8 mouse cellular contexts compared by ENCODE assay signal in genomic region chr7:141168518-141168953, GRCm38 (mm10). TPM values are rescaled to one million over a fixed set of nuclear protein-coding genes. Genes with fewer than 3 reads are reported as not detected.
DNase-seq lines count a peak whose midpoint lies in the region; ATAC-seq and TF ChIP-seq lines count a peak whose summit lies in the region.

No protein-coding gene starts in this region.

- H3K4me1 ChIP-seq in E14TG2a.4 (replicated peaks; ENCODE audit: low read depth, low read length): peaks cover 61% of the 10 kb centered on the region
- H3K4me1 ChIP-seq in forebrain, embryonic 13.5 days: peaks cover 33% of the 10 kb centered on the region

- peak overlapping the region; percentile 64 for H3K9ac ChIP-seq in forebrain, embryonic 13.5 days

- peak overlapping the region; percentile 59 for H3K4me2 ChIP-seq in forebrain, embryonic 13.5 days

- no peaks in the 10 kb centered on the region for H3K9me3 ChIP-seq in E14TG2a.4 (ENCODE audit: low read length)
- H3K9me3 ChIP-seq in forebrain, embryonic 13.5 days (replicated peaks): no peaks in the 10 kb centered on the region

- H3K4me3 ChIP-seq in E14TG2a.4 (replicated peaks; ENCODE audit: low read length): peak overlapping the region; percentile 78
- H3K4me3 ChIP-seq in forebrain, embryonic 13.5 days: peak overlapping the region; percentile 31

- intact Hi-C loops in left cerebral cortex, postnatal 25 days (cut with DNase I): no loop called here

- no peak overlapping the region for H3K27ac ChIP-seq in forebrain, embryonic 13.5 days

- no peaks in the 10 kb centered on the region for H3K27me3 ChIP-seq in E14TG2a.4 (ENCODE audit: insufficient read depth, low read length)
- H3K27me3 ChIP-seq in forebrain, embryonic 13.5 days: no peaks in the 10 kb centered on the region

- TF ChIP-seq CTCF in E14TG2a.4 (conservative IDR thresholded peaks at IDR 0.05; ENCODE audit: low read length): no peak

- 2% methylated on average over 22 of the region's 22 CpGs for WGBS in forebrain, embryonic 13.5 days

- peak; percentile 85 to 88 for DNase-seq in adrenal gland, postnatal 36 days
- DNase-seq in heart, postnatal 4 days: peak; percentile 62
- DNase-seq in left cerebral cortex, postnatal 25 days (ENCODE audit: low spot score in 2 of 2): peak; percentile 51 to 87
- peak; percentile 58 for DNase-seq in skeletal muscle tissue, adult 2 months (ENCODE audit: low read depth, low spot score)
- DNase-seq in cerebellum, adult 11 months: no peak

- H3K36me3 ChIP-seq in E14TG2a.4 (ENCODE audit: insufficient read depth, low read length): peaks cover 27% of the 10 kb centered on the region
- peaks cover 9% of the 10 kb centered on the region; the same call in 1 of the 2 replicates for H3K36me3 ChIP-seq in forebrain, embryonic 13.5 days (ENCODE audit: poor library complexity, severe bottlenecking)

- no peak for ATAC-seq in forebrain, embryonic 13.5 days
- peak; percentile 58 for ATAC-seq in megakaryocyte-erythroid progenitor cell, adult 5-6 weeks (replicated peaks; ENCODE audit: low FRiP score, low TSS enrichment, poor library complexity, severe bottlenecking)

RNA-seq across cellular contexts. Expression of gene Rnh1, which starts 4.1 kb away (rescaled TPM):
- total RNA-seq in adrenal gland, postnatal 36 days (2021): 100 to 1,000 TPM; 265 to 371 TPM
- 40.7 and 45.2 TPM in 2 replicates for polyA plus RNA-seq in forebrain, embryonic 13.5 days (2015; fragmentation: Nextera tagmentation; extraction: Ambion mirVana)
- 10 to 100 TPM; 73.9 to 84.0 TPM for total RNA-seq in heart, postnatal 4 days (2021)
- 10 to 100 TPM; 30.5 to 32.9 TPM for total RNA-seq in left cerebral cortex, postnatal 25 days (2021)
- 43.7 and 54.2 TPM in 2 replicates for total RNA-seq in megakaryocyte-erythroid progenitor cell, adult 5-6 weeks (2014; fragmentation: Nextera tagmentation)
- total RNA-seq in megakaryocyte-erythroid progenitor cell, adult 5-6 weeks (2017): 20.7 and 30.4 TPM in 2 replicates

RNA-seq across cellular contexts. Expression of gene Hras, which starts 25.3 kb away (rescaled TPM):
- total RNA-seq in adrenal gland, postnatal 36 days (2021): 10 to 100 TPM; 89.1 to 93.9 TPM
- 67.2 and 73.9 TPM in 2 replicates for polyA plus RNA-seq in forebrain, embryonic 13.5 days (2015; fragmentation: Nextera tagmentation; extraction: Ambion mirVana)
- total RNA-seq in heart, postnatal 4 days (2021): 100 to 1,000 TPM; 105 to 119 TPM
- 100 to 1,000 TPM; 279 to 287 TPM for total RNA-seq in left cerebral cortex, postnatal 25 days (2021)
- 73.1 and 108 TPM in 2 replicates for total RNA-seq in megakaryocyte-erythroid progenitor cell, adult 5-6 weeks (2014; fragmentation: Nextera tagmentation)
- total RNA-seq in megakaryocyte-erythroid progenitor cell, adult 5-6 weeks (2017): 30.1 and 48.6 TPM in 2 replicates

RNA-seq across cellular contexts. Expression of gene Lrrc56, which starts 25.4 kb away (rescaled TPM):
- 1 to 10 TPM; 4.7 to 8.8 TPM for total RNA-seq in adrenal gland, postnatal 36 days (2021)
- polyA plus RNA-seq in forebrain, embryonic 13.5 days (2015; fragmentation: Nextera tagmentation; extraction: Ambion mirVana): 12.6 and 17.3 TPM in 2 replicates
- total RNA-seq in heart, postnatal 4 days (2021): 1 to 10 TPM; 4.3 to 4.5 TPM
- total RNA-seq in left cerebral cortex, postnatal 25 days (2021): 1 to 10 TPM; 3.1 to 4.4 TPM
- total RNA-seq in megakaryocyte-erythroid progenitor cell, adult 5-6 weeks (2014; fragmentation: Nextera tagmentation): 4.3 and 6.1 TPM in 2 replicates
- 0.28 and 0.88 TPM in 2 replicates for total RNA-seq in megakaryocyte-erythroid progenitor cell, adult 5-6 weeks (2017)

RNA-seq across cellular contexts. Expression of gene Lmntd2, which starts 45.3 kb away (rescaled TPM):
- under 1 TPM; 0.13 TPM for total RNA-seq in adrenal gland, postnatal 36 days (2021)
- polyA plus RNA-seq in forebrain, embryonic 13.5 days (2015; fragmentation: Nextera tagmentation; extraction: Ambion mirVana): 2.1 and 2.3 TPM in 2 replicates
- not detected for total RNA-seq in heart, postnatal 4 days (2021)
- total RNA-seq in left cerebral cortex, postnatal 25 days (2021): not detected
- not detected in 2 replicates for total RNA-seq in megakaryocyte-erythroid progenitor cell, adult 5-6 weeks (2014; fragmentation: Nextera tagmentation)
- total RNA-seq in megakaryocyte-erythroid progenitor cell, adult 5-6 weeks (2017): not detected in 2 replicates

RNA-seq across cellular contexts. Expression of gene Ptdss2, which starts 46.4 kb away (rescaled TPM):
- total RNA-seq in adrenal gland, postnatal 36 days (2021): 10 to 100 TPM; 41.8 to 42.9 TPM
- 61.1 and 69.5 TPM in 2 replicates for polyA plus RNA-seq in forebrain, embryonic 13.5 days (2015; fragmentation: Nextera tagmentation; extraction: Ambion mirVana)
- 10 to 100 TPM; 40.2 to 42.5 TPM for total RNA-seq in heart, postnatal 4 days (2021)
- total RNA-seq in left cerebral cortex, postnatal 25 days (2021): 10 to 100 TPM; 47.3 to 53.6 TPM
- total RNA-seq in megakaryocyte-erythroid progenitor cell, adult 5-6 weeks (2014; fragmentation: Nextera tagmentation): 59.0 and 64.0 TPM in 2 replicates
- 14.0 and 21.1 TPM in 2 replicates for total RNA-seq in megakaryocyte-erythroid progenitor cell, adult 5-6 weeks (2017)
